Mouse (Mus musculus) liver, embryonic 14.5 days (tissue): ENCODE results near the gene 4933411K16Rik. TPM values are rescaled to one million over a fixed set of nuclear protein-coding genes. Genes with fewer than 3 reads are reported as not detected.

Source experiments
- ATAC-seq: fragments of 200-750 bp; cut with Nextera tagmentation; 2 replicates; pipeline ENCODE4 v1.8.0; 2017; ENCODE audit warnings: moderate number of reproducible peaks, mild to moderate bottlenecking, moderate library complexity; ENCODE audit not compliant: insufficient read depth
- DNase-seq, 3 experiments: peaks; one replicate each; pipeline ENCODE4 v3.0.0-alpha.2; 2012 to 2013; ENCODE audit warnings: low read depth in 3 of 3, low spot score in 3 of 3
- H3K27ac ChIP-seq: fragments of 300-500 bp; sonication (generic); 2 replicates; pipeline ENCODE4 v1.5.1; 2014; ENCODE audit warnings: moderate library complexity, mild to moderate bottlenecking, control low read depth, inconsistent platforms
- H3K27me3 ChIP-seq: fragments of 300-500 bp; sonication (generic); 2 replicates; pipeline ENCODE4 v1.6.1; 2014; ENCODE audit warnings: mild to moderate bottlenecking, low read length, moderate library complexity; ENCODE audit not compliant: control insufficient read depth, insufficient read depth
- H3K36me3 ChIP-seq: fragments of 300-500 bp; sonication (generic); replicated peaks from 2 replicates; pipeline ENCODE4 v1.6.1; 2014; ENCODE audit warnings: low read depth; ENCODE audit not compliant: control insufficient read depth, insufficient read depth
- H3K4me1 ChIP-seq, 2 experiments: fragments of 200-500 bp in 1 of 2; fragments of 300-500 bp in 1 of 2; sonication (generic) in 1 of 2; replicated peaks; 2 replicates each; pipeline ENCODE4 v1.6.1; 2012 to 2014; ENCODE audit warnings: antibody characterized with exemption in 1 of 2, inconsistent platforms in 1 of 2, low read length in 1 of 2; ENCODE audit not compliant: control insufficient read depth in 2 of 2, insufficient read depth in 2 of 2
- H3K4me2 ChIP-seq: fragments of 300-500 bp; sonication (generic); 2 replicates; pipeline ENCODE4 v1.6.1; 2014; ENCODE audit warnings: low read depth, mild to moderate bottlenecking, control low read depth, moderate library complexity
- H3K4me3 ChIP-seq, 2 experiments: fragments of 200-500 bp in 1 of 2; fragments of 300-500 bp in 1 of 2; sonication (generic) in 1 of 2; 2 replicates each; pipeline ENCODE4 v1.5.1; 2012 to 2014; ENCODE audit warnings: low read depth in 2 of 2, low read length in 2 of 2, mild to moderate bottlenecking in 2 of 2, control low read depth in 1 of 2, inconsistent platforms in 1 of 2, moderate library complexity in 1 of 2; ENCODE audit not compliant: insufficient read depth in 1 of 2
- H3K9ac ChIP-seq: fragments of 300-500 bp; sonication (generic); replicated peaks from 2 replicates; pipeline ENCODE4 v1.6.1; 2014; ENCODE audit warnings: mild to moderate bottlenecking, control low read depth, moderate library complexity
- H3K9me3 ChIP-seq: fragments of 300-500 bp; sonication (generic); 2 replicates; pipeline ENCODE4 v1.6.1; 2016; ENCODE audit warnings: low read length, mixed read lengths; ENCODE audit not compliant: control insufficient read depth
- CTCF ChIP-seq: IDR thresholded peaks from 2 replicates; pipeline ENCODE4 v1.5.1; 2016; ENCODE audit warnings: antibody characterized with exemption, low read depth, control low read depth
- EP300 ChIP-seq: IDR thresholded peaks from 2 replicates; pipeline ENCODE4 v1.6.1; 2016; ENCODE audit warnings: antibody characterized with exemption, low read depth
- WGBS: fragments of 180-500 bp; shearing (Covaris S2); extraction: QIAGEN DNeasy Blood & Tissue Kit; methylation state at CpG from one replicate; pipeline ENCODE4 v1.1.7; 2014; ENCODE audit not compliant: insufficient replicate concordance; 5-methylcytosine and 5-hydroxymethylcytosine counted together
- polyA plus RNA-seq, 2 experiments: library from polyadenylated mRNA; depleted of rRNA in 1 of 2; stranded (reverse) in 1 of 2; unstranded in 1 of 2; fragments of >200 nt; fragmentation: Nextera tagmentation in 1 of 2; extraction: Ambion mirVana in 1 of 2; gene quantifications; 2 replicates each; pipeline versions ENCODE4 v1.2.1 to v1.2.3; 2012 to 2014

4933411K16Rik gene
- polyA plus RNA-seq, 2 experiments = 1.1 TPM; not detected in 1

DNA sequence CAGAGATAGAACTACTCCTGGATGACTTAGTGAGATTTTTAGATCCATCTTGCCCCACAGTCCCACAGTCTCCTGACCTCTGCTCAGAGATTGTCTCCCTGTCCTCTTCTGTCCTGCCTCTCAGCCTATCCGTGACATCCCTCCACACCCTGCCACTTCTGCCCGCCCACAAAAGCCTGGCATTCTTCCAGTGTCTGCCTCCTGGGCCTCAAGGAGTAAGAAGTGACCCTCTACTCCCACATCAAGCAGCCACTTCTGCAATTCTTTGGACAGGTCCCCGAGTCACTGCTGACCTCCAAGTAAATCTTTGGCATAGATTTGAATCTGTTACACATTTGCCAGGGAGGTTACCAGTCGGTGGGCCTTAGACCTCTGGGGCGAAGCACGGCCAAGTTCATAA, 2.2 kb downstream of the 4933411K16Rik start:
- ATAC-seq = no peak
- no peaks in the 10 kb centered on the region for H3K9me3 ChIP-seq
- no peak for DNase-seq

DNA sequence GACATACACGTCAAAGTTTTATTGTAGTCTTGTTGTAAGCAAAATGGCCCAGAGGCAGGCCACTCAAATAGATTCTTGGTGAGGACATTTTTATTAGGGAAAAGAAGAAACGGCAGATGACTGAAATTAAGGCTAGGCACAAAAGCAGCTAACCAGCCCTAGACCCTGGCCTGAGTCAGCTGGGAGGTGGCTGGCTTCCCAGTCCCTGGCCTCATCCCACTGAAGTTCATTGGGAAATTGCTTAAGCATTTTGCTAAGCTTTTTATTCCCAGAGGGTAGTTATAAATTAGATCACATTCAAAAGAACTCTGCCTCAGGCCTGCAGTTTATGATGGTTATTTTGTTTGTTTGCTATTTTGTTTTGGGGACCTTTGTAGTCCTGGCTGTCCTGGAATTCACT, 3.8 kb downstream of the 4933411K16Rik start:
- DNase-seq (no peak), ATAC-seq (no peak)
- Histone ChIP-seq H3K27me3 (no peaks in the 10 kb centered on the region), H3K4me2 (no peak overlapping the region), H3K9me3 (no peaks in the 10 kb centered on the region), H3K9ac (no peak overlapping the region), H3K4me3 (no peak overlapping the region), H3K4me1 (no peaks in the 10 kb centered on the region), H3K36me3 (no peaks in the 10 kb centered on the region), H3K27ac (no peak overlapping the region)
- TF ChIP-seq EP300 (no peak), CTCF (no peak)
- 64% methylated on average over 2 of the region's 2 CpGs for WGBS

More for the DNA sequence above, 2.2 kb downstream of the 4933411K16Rik start:
- WGBS = 66% methylated on average over 6 of the region's 6 CpGs
- Histone ChIP-seq H3K9ac (no peak overlapping the region), H3K27me3 (no peaks in the 10 kb centered on the region), H3K4me1 (0 out of 4 replicates have a peak, but pooled peaks cover 0 to 2% of the 10 kb centered on the region in 2 experiments), H3K27ac (no peak overlapping the region), H3K36me3 (no peaks in the 10 kb centered on the region), H3K4me2 (no peak overlapping the region), H3K4me3 (no peak overlapping the region)
- TF ChIP-seq CTCF (no peak), EP300 (no peak)

GRCm38 (mm10) chr19:42056719-42057409, 4.8 kb downstream of the 4933411K16Rik start:
- DNase-seq (no peak), ATAC-seq (no peak)
- Histone ChIP-seq H3K4me1 (no peaks in the 10 kb centered on the region), H3K9me3 (no peaks in the 10 kb centered on the region), H3K27me3 (no peaks in the 10 kb centered on the region), H3K9ac (no peak overlapping the region), H3K4me3 (no peak overlapping the region), H3K36me3 (no peaks in the 10 kb centered on the region), H3K27ac (no peak overlapping the region), H3K4me2 (no peak overlapping the region)
- WGBS = 55% methylated on average over 6 of the region's 6 CpGs
- TF ChIP-seq CTCF = no peak
- no peak for TF ChIP-seq EP300

GRCm38 (mm10) chr19:42058426-42058825, 6.4 kb downstream of the 4933411K16Rik start:
- Histone ChIP-seq H3K27me3 (no peaks in the 10 kb centered on the region), H3K27ac (no peak overlapping the region), H3K4me3 (no peak overlapping the region), H3K4me1 (no peaks in the 10 kb centered on the region), H3K9me3 (no peaks in the 10 kb centered on the region), H3K9ac (no peak overlapping the region), H3K36me3 (no peaks in the 10 kb centered on the region), H3K4me2 (no peak overlapping the region)
- WGBS = 44% methylated on average over 7 of the region's 7 CpGs
- TF ChIP-seq EP300 = no peak
- no peak for TF ChIP-seq CTCF
- ATAC-seq (no peak), DNase-seq (no peak)

DNA sequence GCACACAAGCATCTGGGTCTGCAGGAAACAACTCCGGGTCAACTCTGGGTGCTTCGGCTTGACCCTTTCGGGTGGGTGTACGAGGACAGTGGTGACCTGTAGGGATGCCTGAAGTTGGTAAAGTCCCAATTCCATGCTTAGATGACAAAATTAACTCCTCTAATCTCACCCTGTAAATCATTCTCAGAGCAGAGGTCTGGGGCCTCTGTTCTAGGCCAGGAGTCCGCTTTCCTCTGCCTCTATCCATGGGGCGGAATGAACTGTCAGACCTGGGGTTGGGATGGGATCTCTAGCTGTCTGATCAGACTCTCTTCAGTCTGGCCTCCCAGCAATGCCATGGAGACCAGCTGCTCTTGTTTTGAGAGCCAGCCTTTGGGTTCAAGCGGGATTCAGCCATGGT, 9.4 kb downstream of the 4933411K16Rik start:
- no peak for DNase-seq
- peak; percentile 50; the same call in 1 of the 2 replicates for ATAC-seq
- no peak overlapping the region for H3K4me3 ChIP-seq
- 71% methylated on average over 7 of the region's 7 CpGs for WGBS
- no peaks in the 10 kb centered on the region for H3K4me1 ChIP-seq
- no peaks in the 10 kb centered on the region for H3K36me3 ChIP-seq
- H3K27ac ChIP-seq = no peak overlapping the region
- no peaks in the 10 kb centered on the region for H3K27me3 ChIP-seq
- H3K9me3 ChIP-seq = no peaks in the 10 kb centered on the region
- no peak overlapping the region for H3K4me2 ChIP-seq
- TF ChIP-seq CTCF (no peak), EP300 (no peak)
- H3K9ac ChIP-seq = no peak overlapping the region
